Mouse (Mus musculus) stomach, adult 2 months (tissue): Measurements from ENCODE around the gene Tpm4. TPM values are rescaled to one million over a fixed set of nuclear protein-coding genes. Genes with fewer than 3 reads are reported as not detected.

ENCODE experiments used
- polyA plus RNA-seq: library from polyadenylated mRNA; depleted of rRNA; stranded (reverse); fragments of >200 nt; gene quantifications from 2 replicates; pipeline ENCODE4 v1.2.3, GENCODE M21; 2012; rRNA removed

Gene Tpm4
- polyA plus RNA-seq = 26.4 and 27.0 TPM in 2 replicates

DNA sequence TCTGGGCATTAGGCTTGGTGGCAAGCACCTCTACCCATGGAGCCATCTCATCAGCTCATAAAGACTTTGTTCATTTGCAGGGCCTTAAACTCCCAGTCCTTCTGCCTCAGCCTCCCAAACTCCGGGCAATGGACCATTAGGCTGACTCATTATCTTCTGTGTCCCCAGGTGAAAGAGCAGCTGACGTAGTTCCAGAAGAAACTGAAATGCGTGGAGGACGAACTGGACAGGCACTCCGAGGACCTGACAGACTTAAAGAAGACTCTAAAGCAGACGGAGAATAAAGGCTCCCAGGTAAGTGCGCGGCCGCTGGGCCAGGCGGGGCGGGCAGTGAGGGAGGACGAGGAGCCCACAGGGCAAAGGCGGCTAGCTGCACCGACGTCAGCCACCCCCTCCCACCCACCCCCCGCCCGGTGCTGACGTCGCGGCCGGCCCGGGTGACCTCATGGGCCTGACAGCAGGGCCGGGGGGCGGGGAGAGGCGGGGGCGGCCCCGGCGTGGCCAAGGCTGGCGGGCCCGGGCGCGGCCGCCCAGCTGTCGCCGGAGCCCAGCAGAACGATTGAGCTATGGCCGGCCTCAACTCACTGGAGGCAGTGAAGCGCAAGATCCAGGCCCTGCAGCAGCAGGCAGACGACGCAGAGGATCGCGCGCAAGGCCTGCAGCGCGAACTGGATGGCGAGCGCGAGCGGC lies at the start of gene Tpm4:
TSS of gene Tpm4 (plus strand) at position 220 of the 690 bp plus-strand sequence.

DNA sequence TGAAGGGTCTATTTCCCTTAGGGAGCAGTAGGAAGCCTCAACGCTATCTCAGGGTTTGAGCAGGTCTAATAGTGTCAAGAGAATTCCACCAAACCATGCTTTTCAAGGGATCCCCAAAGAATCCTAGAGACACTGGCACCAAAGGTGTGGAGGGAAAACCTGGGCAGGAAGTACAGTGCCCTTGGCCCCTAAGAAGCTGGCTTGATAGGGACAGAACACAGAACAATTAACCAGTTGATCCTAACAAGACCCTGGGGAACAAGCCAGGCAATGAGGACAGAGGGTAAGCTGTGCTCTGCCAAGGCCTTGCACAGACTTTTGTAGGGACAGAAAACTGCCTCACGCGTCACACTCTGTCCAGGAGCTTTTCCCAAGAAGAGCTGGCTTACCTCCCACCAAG lies 28.0 kb upstream of the Tpm4 start, which contains the start of gene Olfr374:
TSS of gene Olfr374 (plus strand) at position 301 of the 400 bp plus-strand sequence.

DNA sequence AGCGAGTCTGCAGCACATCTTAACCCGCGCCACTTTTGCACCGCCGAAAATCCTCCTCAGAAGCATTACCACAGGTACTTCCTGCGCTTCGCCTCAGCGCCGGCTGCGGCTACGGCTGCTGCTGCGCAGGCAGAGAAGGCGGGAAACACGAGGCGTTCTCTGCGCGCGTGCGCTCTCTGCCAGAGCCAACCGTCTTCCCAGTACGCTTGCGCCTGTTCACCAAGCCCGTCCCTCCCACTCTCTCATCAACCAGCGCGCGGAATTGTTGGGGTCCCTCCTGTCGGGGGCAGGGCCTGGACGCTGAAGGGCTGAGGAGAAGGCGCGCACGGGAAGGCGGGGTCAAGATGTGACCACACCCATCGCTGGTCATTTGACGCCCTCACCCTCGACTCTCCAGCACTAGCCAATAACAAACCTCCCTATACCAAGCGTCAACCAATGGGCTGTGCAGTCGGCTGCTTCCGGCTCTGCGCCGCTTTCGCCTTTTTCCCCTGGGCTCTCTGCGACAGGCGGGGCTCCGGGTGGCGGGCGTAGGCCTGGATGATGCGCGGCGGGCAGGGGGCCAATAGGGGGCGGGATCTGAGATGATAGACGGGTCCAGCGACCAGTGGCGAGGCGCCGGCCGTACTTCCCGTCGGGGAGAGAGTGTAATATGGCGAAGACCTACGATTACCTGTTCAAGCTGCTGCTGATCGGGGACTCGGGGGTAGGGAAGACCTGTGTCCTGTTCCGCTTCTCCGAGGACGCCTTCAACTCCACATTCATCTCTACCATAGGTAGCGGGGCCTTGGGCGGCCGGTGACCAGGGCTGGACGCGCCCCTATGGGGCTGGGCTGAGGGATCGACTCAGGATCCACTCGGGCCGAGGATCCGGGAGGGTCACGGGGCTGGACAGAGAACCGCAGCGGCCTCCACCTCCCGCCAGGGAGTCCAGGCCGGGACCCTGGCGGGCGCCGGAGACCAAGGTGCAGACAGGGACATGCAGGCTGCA lies 26.2 kb downstream of the Tpm4 start, which contains the start of gene Rab8a:
TSS of gene Rab8a (plus strand) at position 494 of the 991 bp plus-strand sequence.

DNA sequence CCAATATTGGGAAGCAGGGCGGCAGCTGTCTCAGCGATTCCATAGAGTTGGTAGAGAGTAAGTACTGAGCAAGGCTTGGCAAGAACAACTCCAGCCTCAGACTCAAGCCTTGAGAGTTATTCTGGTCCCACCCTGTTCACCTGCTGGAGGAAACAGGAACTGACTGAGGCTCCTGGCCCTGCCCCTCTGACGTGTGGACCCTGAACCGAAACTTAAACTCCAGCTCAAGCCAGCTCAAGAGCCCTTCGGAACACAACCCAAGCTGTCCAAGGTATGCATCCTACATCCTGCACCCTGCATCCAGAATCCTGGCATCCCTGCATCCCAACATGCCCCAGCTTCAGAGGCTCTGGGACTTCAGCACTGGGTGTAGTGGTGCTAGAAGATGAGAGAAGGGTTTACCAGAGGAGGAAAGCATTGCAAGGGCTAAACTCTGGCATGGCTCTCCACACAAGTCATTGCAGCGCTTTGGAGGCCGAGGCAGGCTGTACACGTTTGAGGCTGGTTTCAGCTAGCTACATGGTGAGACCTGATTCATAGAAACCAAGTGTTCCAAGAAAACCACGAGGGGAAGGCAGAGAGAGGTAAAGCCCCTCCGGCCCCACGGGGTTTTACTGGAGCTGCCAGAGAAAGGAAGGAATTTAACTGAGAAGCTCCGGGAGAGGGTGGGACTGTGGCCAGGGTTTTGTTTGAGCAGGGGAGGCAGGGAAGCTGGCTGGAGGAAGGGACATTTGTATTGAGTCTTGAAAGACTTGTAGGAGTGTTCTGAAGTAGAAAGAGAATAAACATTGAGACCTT lies 54.8 kb downstream of the Tpm4 start, which contains the start of gene Hsh2d:
TSS of gene Hsh2d (plus strand) at position 222 of the 798 bp plus-strand sequence.

Other genes with a start within 250 kb of the Tpm4 start
- gene Zfp882, start 226.4 kb upstream of the Tpm4 start, polyA plus RNA-seq = not detected in 2 replicates
- 0.18 and 0.32 TPM in 2 replicates for gene Zfp617, start 226.3 kb upstream of the Tpm4 start, polyA plus RNA-seq
- gene Zfp961, start 183.9 kb upstream of the Tpm4 start, polyA plus RNA-seq = 0.68 and 1.4 TPM in 2 replicates
- gene Cyp4f18, start 125.3 kb upstream of the Tpm4 start, polyA plus RNA-seq = 6.1 and 21.1 TPM in 2 replicates
- gene Olfr372, start 93.8 kb upstream of the Tpm4 start, polyA plus RNA-seq = not detected in 2 replicates
- gene Olfr373, start 51.8 kb upstream of the Tpm4 start, polyA plus RNA-seq = not detected in 2 replicates
- gene Olfr374, start 27.9 kb upstream of the Tpm4 start, polyA plus RNA-seq = not detected in 2 replicates
- 15.6 and 16.6 TPM in 2 replicates for gene Rab8a, start 26.2 kb downstream of the Tpm4 start, polyA plus RNA-seq
- gene Hsh2d, start 54.7 kb downstream of the Tpm4 start, polyA plus RNA-seq = 2.1 and 2.7 TPM in 2 replicates
- gene Cib3, start 77.9 kb downstream of the Tpm4 start, polyA plus RNA-seq = 0.16 TPM in 1 of 2 replicates, not detected in the other
- not detected in 2 replicates for gene Gm11034, start 78.7 kb downstream of the Tpm4 start, polyA plus RNA-seq
- 14.5 and 17.2 TPM in 2 replicates for gene Fam32a, start 84.8 kb downstream of the Tpm4 start, polyA plus RNA-seq
- gene Ap1m1, start 105.0 kb downstream of the Tpm4 start, polyA plus RNA-seq = 19.7 and 21.1 TPM in 2 replicates
- gene Gm10282, start 170.3 kb downstream of the Tpm4 start, polyA plus RNA-seq = 0.06 TPM in 1 of 2 replicates, not detected in the other
- gene Klf2, start 184.1 kb downstream of the Tpm4 start, polyA plus RNA-seq = 17.2 and 35.7 TPM in 2 replicates